Mouse (Mus musculus): ENCODE measurements around the gene Hoxa10. TPM values are rescaled to one million over a fixed set of nuclear protein-coding genes. Genes with fewer than 3 reads are reported as not detected.

Hoxa10 gene
- polyA plus RNA-seq, 1 experiment from 2014 or later: 0.13 TPM

GRCm38 (mm10) chr6:52270494-52271480 lies 30.1 kb upstream of the Hoxa10 start:
- no peak overlapping the region for H3K9ac ChIP-seq
- no peak for ATAC-seq (ENCODE audit: insufficient number of reproducible peaks, insufficient read depth, low FRiP score, low TSS enrichment, low read depth)
- WGBS: 4% methylated on average over 23 of the region's 23 CpGs
- no peaks in the 10 kb centered on the region for H3K9me3 ChIP-seq
- H3K4me1 ChIP-seq: 0 out of 2 replicates have a peak, but pooled peaks cover 2% of the 10 kb centered on the region
- H3K36me3 ChIP-seq: no peaks in the 10 kb centered on the region
- H3K27me3 ChIP-seq: peaks cover 97% of the 10 kb centered on the region
- H3K4me2 ChIP-seq: no peak overlapping the region
- no peak overlapping the region for H3K27ac ChIP-seq
- H3K4me3 ChIP-seq: no peak overlapping the region

DNA sequence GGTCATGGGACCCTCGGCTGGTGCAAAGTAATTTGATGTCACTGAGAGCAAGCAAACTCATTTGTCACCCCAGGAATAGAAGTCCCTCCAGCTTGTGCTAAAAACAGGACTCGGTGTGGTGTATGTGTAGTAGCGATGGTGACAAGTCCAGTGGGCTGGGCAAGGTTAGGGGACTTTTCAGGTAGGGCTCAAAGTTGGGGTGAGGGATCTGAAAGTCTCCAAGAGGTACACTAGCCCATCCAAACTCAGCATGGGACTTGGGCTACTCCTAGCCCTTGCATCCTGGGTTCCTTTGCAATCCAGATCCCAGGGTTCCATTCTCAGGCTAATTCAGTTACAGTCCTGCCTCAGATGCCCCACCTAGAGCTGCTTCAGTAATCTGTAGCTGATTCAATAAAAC lies 28.1 kb upstream of the Hoxa10 start:
- H3K36me3 ChIP-seq: no peaks in the 10 kb centered on the region
- no peaks in the 10 kb centered on the region for H3K4me1 ChIP-seq
- no peak overlapping the region for H3K27ac ChIP-seq
- H3K9me3 ChIP-seq: no peaks in the 10 kb centered on the region
- 2% methylated on average over 3 of the region's 3 CpGs for WGBS
- no peak overlapping the region for H3K4me2 ChIP-seq
- peaks cover 97% of the 10 kb centered on the region for H3K27me3 ChIP-seq
- ATAC-seq (ENCODE audit: insufficient number of reproducible peaks, insufficient read depth, low FRiP score, low TSS enrichment, low read depth): no peak
- H3K9ac ChIP-seq: no peak overlapping the region
- no peak overlapping the region for H3K4me3 ChIP-seq

- ATAC-seq (ENCODE audit: insufficient number of reproducible peaks, insufficient read depth, low FRiP score, low TSS enrichment, low read depth): no peak
- Histone ChIP-seq H3K27me3 (peaks cover 97% of the 10 kb centered on the region), H3K4me2 (no peak overlapping the region), H3K36me3 (no peaks in the 10 kb centered on the region), H3K4me1 (no peaks in the 10 kb centered on the region), H3K4me3 (no peak overlapping the region), H3K9me3 (no peaks in the 10 kb centered on the region), H3K9ac (no peak overlapping the region), H3K27ac (no peak overlapping the region)
- WGBS: 4% methylated on average over 7 of the region's 7 CpGs
Observed at GRCm38 (mm10) chr6:52268341-52268740, 27.7 kb upstream of the Hoxa10 start.

DNA sequence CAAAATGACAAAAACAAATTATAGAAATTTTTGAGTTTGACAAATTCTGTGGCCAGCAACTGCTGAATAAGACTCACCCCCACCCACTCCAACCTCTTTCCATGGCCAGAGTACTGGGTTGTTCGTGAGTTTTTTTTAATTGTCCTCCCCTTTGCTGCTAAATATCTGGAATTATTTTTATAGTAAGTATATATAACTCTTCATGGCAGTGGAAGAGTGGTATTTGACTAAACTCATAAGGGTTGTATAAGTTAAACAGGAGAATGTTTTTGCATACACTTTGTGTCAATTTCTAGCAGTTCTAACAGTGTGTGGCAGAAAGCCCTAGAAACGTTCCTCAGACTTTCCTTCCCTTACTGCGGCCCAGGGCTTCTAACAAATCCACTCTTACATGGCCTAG lies 27.0 kb upstream of the Hoxa10 start:
- H3K9ac ChIP-seq: no peak overlapping the region
- no peaks in the 10 kb centered on the region for H3K36me3 ChIP-seq
- H3K27me3 ChIP-seq: peaks cover 97% of the 10 kb centered on the region
- no peak overlapping the region for H3K4me3 ChIP-seq
- no peaks in the 10 kb centered on the region for H3K4me1 ChIP-seq
- H3K27ac ChIP-seq: no peak overlapping the region
- no peaks in the 10 kb centered on the region for H3K9me3 ChIP-seq
- H3K4me2 ChIP-seq: no peak overlapping the region
- ATAC-seq (ENCODE audit: insufficient number of reproducible peaks, insufficient read depth, low FRiP score, low TSS enrichment, low read depth): no peak
- 5% methylated on average over 3 of the region's 3 CpGs for WGBS

DNA sequence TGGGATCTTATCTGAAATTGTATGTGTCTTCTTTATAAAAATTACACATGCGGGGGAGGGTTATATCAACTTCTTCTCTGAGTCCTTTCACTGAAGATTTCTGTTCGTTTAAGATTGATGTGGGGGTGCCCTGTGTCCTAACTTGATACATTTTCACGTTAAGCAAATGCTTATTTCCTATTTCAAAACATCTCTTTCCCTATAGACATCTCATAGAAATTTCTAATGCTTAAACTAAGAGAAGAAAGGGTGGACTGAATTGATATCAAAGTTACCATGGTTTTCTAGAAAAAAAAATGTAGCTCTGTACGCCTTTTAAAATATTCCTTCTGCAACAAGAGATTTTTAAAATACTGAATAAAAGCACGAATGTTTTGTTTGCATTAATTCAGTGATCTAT lies 26.6 kb upstream of the Hoxa10 start:
- WGBS: 18% methylated on average over 5 of the region's 5 CpGs

DNA sequence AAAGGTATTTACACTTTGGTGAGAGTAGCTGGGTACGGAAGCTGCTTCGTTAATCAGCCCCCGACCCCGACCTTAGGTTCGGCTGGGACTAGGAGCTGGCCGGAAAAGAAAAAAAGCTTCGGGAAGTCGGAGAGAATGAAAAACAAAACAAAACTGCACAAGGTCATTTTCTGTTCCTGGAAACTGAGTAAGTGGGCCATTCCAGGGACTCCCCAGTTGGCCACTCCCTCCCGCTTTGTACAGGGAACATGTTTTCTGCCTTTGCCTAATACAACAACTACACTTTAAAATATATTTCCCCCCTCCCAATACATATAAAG lies 26.0 kb upstream of the Hoxa10 start:
- WGBS: under 1% methylated on average over 9 of the region's 9 CpGs
- H3K9me3 ChIP-seq: no peaks in the 10 kb centered on the region
- no peak overlapping the region for H3K9ac ChIP-seq
- no peak overlapping the region for H3K27ac ChIP-seq
- H3K4me1 ChIP-seq: no peaks in the 10 kb centered on the region
- no peak for ATAC-seq (ENCODE audit: insufficient number of reproducible peaks, insufficient read depth, low FRiP score, low TSS enrichment, low read depth)
- peaks cover 98% of the 10 kb centered on the region for H3K27me3 ChIP-seq
- no peak overlapping the region for H3K4me2 ChIP-seq
- no peak overlapping the region for H3K4me3 ChIP-seq
- H3K36me3 ChIP-seq: no peaks in the 10 kb centered on the region

More for the DNA sequence above, 26.6 kb upstream of the Hoxa10 start:
- H3K4me2 ChIP-seq: no peak overlapping the region
- H3K4me3 ChIP-seq: no peak overlapping the region
- H3K27me3 ChIP-seq: peaks cover 97% of the 10 kb centered on the region
- no peak overlapping the region for H3K9ac ChIP-seq
- no peaks in the 10 kb centered on the region for H3K9me3 ChIP-seq
- no peaks in the 10 kb centered on the region for H3K36me3 ChIP-seq
- H3K27ac ChIP-seq: no peak overlapping the region
- H3K4me1 ChIP-seq: no peaks in the 10 kb centered on the region
- no peak for ATAC-seq (ENCODE audit: insufficient number of reproducible peaks, insufficient read depth, low FRiP score, low TSS enrichment, low read depth)

DNA sequence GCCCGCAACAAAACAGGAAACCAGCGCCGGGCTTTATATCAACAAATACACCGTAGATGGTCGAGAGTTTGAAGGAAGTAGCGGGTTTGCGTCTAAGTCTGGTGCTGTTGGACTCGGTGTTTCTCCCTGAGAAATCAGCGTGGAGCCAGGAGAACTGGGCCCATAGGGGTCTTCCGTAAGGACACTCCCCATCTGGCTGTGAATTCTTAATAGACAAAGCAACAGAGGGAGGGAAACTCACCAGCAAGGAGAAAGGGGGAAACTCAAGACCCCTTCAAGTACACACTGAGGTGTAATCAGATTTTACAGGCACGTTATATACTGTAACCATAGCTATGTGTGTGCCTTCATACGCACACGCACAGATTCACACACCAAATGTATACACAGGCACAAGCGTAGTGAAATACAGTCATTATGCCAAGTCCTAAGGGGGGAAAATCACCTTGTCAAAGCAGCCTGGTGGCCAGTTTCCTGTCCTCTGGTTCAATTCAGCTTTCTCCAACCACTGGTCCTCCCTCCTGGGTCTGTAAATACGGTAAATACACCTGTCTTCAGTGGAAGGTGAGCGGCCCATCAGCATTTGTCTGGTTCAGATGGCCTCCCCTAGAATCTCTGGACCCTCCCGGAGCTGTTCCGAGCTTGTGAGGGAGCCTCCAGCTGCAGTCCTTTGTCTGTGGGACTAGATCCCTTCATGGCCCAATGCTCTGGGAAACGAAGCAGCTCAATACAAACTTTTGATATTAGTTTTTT lies 25.4 kb upstream of the Hoxa10 start:
- Histone ChIP-seq H3K36me3 (no peaks in the 10 kb centered on the region), H3K4me3 (no peak overlapping the region), H3K4me2 (no peak overlapping the region), H3K4me1 (0 out of 2 replicates have a peak, but pooled peaks cover under 1% of the 10 kb centered on the region), H3K27ac (no peak overlapping the region), H3K9ac (no peak overlapping the region), H3K9me3 (no peaks in the 10 kb centered on the region), H3K27me3 (peaks cover 98% of the 10 kb centered on the region)
- under 1% methylated on average over 19 of the region's 19 CpGs for WGBS
- ATAC-seq (ENCODE audit: insufficient number of reproducible peaks, insufficient read depth, low FRiP score, low TSS enrichment, low read depth): no peak

DNA sequence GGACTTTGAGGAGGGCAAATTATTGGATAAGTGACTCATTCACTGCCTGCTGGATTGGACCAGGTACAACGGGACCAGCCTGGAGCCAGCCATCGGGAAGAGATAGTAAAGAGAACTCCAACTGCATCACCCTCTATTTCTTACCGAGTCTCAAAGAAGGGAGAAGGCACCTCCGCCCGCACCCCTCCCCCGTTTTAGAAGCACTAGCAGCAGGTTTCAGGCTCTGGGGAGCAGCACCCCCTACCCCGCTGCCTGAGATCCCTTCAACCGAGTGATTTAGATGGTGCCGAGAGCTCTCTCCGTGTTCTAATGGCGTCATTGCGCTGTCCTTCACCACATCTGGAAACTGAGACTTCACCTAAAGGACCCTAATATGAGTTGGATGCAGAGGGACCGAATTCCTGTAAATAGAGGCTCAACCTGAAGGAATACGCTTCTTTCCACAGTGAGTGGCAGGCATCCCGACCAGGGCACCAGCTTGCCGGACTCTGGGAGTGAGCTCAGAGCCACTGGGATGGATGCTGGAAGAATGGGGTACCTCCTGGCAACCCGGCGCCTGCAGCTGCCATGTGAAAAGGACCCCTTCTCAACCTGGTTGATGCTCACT lies 24.8 kb upstream of the Hoxa10 start:
- H3K27me3 ChIP-seq: peaks cover 98% of the 10 kb centered on the region
- no peak for ATAC-seq (ENCODE audit: insufficient number of reproducible peaks, insufficient read depth, low FRiP score, low TSS enrichment, low read depth)

DNA sequence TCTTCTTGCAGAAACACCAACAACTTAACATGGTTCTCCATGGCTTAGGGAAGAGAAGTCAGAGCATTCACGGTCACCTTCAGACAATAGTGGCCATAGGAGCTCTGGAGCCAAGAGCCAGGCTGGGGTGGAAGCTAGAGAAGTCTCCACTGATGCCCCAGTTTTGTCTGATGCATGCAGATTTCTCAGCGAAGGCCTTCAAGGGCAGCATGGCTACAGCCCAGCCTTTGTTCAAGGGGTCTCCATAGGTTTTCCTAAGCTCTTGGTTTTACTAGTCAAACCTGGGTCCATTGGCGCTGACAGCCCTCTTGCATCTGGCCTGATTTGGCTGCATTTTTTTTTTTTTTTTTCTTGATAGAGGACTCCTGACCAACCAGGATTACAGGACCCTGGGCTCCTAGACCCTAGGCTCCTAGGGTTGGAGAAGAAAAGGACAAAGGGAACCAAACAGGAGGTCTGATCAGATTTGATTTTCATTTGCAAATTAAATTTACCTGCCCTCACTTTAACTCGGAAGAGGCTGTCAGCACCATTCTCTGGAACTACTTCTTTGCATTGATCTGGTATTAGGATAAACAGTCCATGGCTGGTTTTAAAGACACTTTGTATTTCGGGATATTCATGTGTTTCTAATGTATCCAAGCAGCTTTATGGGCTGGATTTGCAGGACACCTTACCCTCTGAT lies 23.6 kb upstream of the Hoxa10 start:
- Histone ChIP-seq H3K4me3 (no peak overlapping the region), H3K36me3 (no peaks in the 10 kb centered on the region), H3K4me2 (no peak overlapping the region), H3K9me3 (no peaks in the 10 kb centered on the region), H3K9ac (no peak overlapping the region), H3K4me1 (peaks cover 10% of the 10 kb centered on the region), H3K27me3 (peaks cover 98% of the 10 kb centered on the region), H3K27ac (no peak overlapping the region)
- no peak for ATAC-seq (ENCODE audit: insufficient number of reproducible peaks, insufficient read depth, low FRiP score, low TSS enrichment, low read depth)
- 2% methylated on average over 5 of the region's 5 CpGs for WGBS

More for the DNA sequence above, 24.8 kb upstream of the Hoxa10 start:
- Histone ChIP-seq H3K9me3 (no peaks in the 10 kb centered on the region), H3K4me1 (peaks cover 6% of the 10 kb centered on the region), H3K9ac (no peak overlapping the region), H3K4me3 (no peak overlapping the region), H3K4me2 (no peak overlapping the region), H3K27ac (no peak overlapping the region), H3K36me3 (no peaks in the 10 kb centered on the region)
- 1% methylated on average over 18 of the region's 18 CpGs for WGBS

DNA sequence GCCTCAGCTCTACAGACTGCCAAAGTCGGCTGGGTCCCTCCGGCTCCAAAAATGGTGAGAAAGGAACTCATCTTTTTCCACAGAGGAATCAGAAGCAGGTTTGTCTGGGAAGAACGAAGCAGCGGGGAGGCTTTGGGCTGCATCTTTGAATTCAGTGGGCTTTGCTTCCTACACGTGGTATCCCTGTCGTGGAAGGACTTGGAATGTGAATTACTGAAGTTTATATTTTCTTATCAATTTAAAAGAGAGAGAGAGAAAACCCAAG lies 22.6 kb upstream of the Hoxa10 start:
- ATAC-seq (ENCODE audit: insufficient number of reproducible peaks, insufficient read depth, low FRiP score, low TSS enrichment, low read depth): no peak
- H3K27ac ChIP-seq: no peak overlapping the region
- H3K4me3 ChIP-seq: no peak overlapping the region
- no peaks in the 10 kb centered on the region for H3K36me3 ChIP-seq
- H3K9ac ChIP-seq: no peak overlapping the region
- peaks cover 10% of the 10 kb centered on the region for H3K4me1 ChIP-seq
- H3K9me3 ChIP-seq: no peaks in the 10 kb centered on the region
- peaks cover 98% of the 10 kb centered on the region for H3K27me3 ChIP-seq
- H3K4me2 ChIP-seq: no peak overlapping the region
- WGBS: 2% methylated on average over 6 of the region's 6 CpGs

GRCm38 (mm10) chr6:52262463-52263320 lies 22.0 kb upstream of the Hoxa10 start:
- no peak overlapping the region for H3K27ac ChIP-seq
- no peak for ATAC-seq (ENCODE audit: insufficient number of reproducible peaks, insufficient read depth, low FRiP score, low TSS enrichment, low read depth)
- H3K4me2 ChIP-seq: no peak overlapping the region
- no peaks in the 10 kb centered on the region for H3K36me3 ChIP-seq
- no peak overlapping the region for H3K9ac ChIP-seq
- 2% methylated on average over 24 of the region's 24 CpGs for WGBS
- H3K27me3 ChIP-seq: peaks cover 96% of the 10 kb centered on the region
- peaks cover 10% of the 10 kb centered on the region for H3K4me1 ChIP-seq
- no peaks in the 10 kb centered on the region for H3K9me3 ChIP-seq
- H3K4me3 ChIP-seq: no peak overlapping the region
